Mouse (Mus musculus): Measurements from ENCODE around the gene Nfkbil1.

DNA sequence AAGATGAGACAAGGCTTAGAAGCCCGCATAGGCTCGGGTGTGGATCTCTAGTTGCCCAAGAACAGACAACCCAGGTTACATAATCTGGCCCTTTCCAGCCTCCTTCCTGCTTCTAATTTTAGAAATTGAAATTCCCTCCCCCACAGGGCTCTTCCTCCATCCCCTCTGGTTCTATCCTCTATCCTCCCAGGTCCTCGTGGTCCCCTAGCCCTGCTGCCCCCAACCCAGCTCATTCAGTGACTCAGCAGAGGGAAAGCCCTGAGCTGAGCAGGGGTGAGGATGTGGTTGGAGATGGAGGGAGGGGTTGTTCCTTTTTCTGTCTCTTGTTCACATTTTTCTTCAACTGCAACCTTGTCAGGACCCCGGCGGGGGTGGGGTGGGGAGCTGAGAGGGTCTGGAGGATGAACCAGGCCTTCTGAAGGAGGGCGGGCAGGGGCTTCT, 16.0 kb downstream of the Nfkbil1 start:
- TF ChIP-seq CTCF (IDR thresholded peaks at IDR 0.05; ENCODE audit: low read depth, low read length), result no peak
- no peak for TF ChIP-seq POLR2A (IDR thresholded peaks at IDR 0.05; ENCODE audit: extremely low read depth, insufficient read depth, low read length)

All from liver, adult 2 months (tissue).